Mouse (Mus musculus): ENCODE measurements around the gene Zfp526.

- TF ChIP-seq CTCF (IDR thresholded peaks at IDR 0.05; ENCODE audit: low read depth) (no peak), EP300 (IDR thresholded peaks at IDR 0.05; ENCODE audit: low read depth) (no peak)
Observed at GRCm38 (mm10) chr7:25269545-25270271, 48.5 kb downstream of the Zfp526 start.

Data from liver, postnatal 0 days (tissue).